Mouse (Mus musculus): ENCODE measurements around the gene Bax.

GRCm38 (mm10) chr7:45413113-45413863 is 53.4 kb downstream of the Bax start, which contains the start of gene Ntf5:
- TF ChIP-seq POLR2A (IDR thresholded peaks at IDR 0.05; ENCODE audit: control insufficient read depth in 1 of 2, insufficient read depth in 1 of 2, low read depth in 1 of 2, low read length in 2 of 2, poor library complexity in 1 of 2) (no peak; a peak in 1 of 4 replicates), TCF12 (IDR thresholded peaks at IDR 0.05; ENCODE audit: low read depth, low read length) (no peak; the same call in 1 of the 2 replicates), CTCF (IDR thresholded peaks at IDR 0.05 in 2 of 3, conservative IDR thresholded peaks at IDR 0.05 in 1 of 3; ENCODE audit: control insufficient read depth in 1 of 3, insufficient read depth in 1 of 3, low read depth in 2 of 3, low read length in 3 of 3, poor library complexity in 1 of 3, severe bottlenecking in 1 of 3) (no peak), ZKSCAN1 (IDR thresholded peaks at IDR 0.05; ENCODE audit: low read depth, low read length) (no peak), TBP (IDR thresholded peaks at IDR 0.05; ENCODE audit: low read depth, low read length) (no peak), EP300 (IDR thresholded peaks at IDR 0.05; ENCODE audit: low read depth in 1 of 2, low read length in 2 of 2) (no peak)
